Mouse (Mus musculus): ENCODE results near the gene Slc12a5. TPM values are rescaled to one million over a fixed set of nuclear protein-coding genes. Genes with fewer than 3 reads are reported as not detected.

The Slc12a5 gene
- polyA plus RNA-seq, 1 experiment from 2014 or later: 0.62 TPM

DNA sequence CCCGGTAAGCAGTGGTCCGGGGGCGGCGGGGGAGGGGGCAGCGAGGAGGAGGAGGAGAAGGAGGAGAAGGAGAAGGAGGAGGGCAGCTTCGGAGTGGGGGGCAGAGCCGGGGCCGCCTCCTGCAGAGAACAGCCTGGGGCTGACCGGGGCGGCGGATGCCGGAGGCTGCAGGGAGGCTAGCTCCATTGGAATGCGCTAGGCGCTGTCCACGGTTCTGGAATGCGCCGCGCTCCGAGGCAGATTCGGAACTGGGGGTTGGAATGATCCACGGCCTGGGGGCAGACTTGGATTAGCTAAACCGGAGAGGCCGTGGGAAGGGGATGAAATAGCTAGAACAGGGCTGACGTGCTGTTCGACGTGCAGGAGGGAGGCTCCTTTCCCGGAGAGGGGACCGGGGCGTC lies 7.8 kb downstream of the Slc12a5 start:
- Histone ChIP-seq H3K9me3 (ENCODE audit: control insufficient read depth, low read length) (no peaks in the 10 kb centered on the region), H3K36me3 (ENCODE audit: control insufficient read depth, insufficient read depth, low read length) (no peaks in the 10 kb centered on the region), H3K4me3 (ENCODE audit: control insufficient read depth in 1 of 2, insufficient read depth in 1 of 2, low read depth in 1 of 2, low read length in 2 of 2) (peak overlapping the region; percentile 11 to 35; a peak in 3 of 4 replicates), H3K4me2 (ENCODE audit: low read length) (peak overlapping the region; percentile 64), H3K27me3 (ENCODE audit: control insufficient read depth, insufficient read depth, low read length) (peaks cover 82% of the 10 kb centered on the region), H3K4me1 (ENCODE audit: control insufficient read depth in 2 of 2, insufficient read depth in 2 of 2, low read length in 2 of 2) (peaks cover 0 to 8% of the 10 kb centered on the region in 2 experiments; a peak in 1 of 4 replicates), H3K27ac (replicated peaks in 1 of 2; ENCODE audit: control insufficient read depth in 1 of 2, insufficient read depth in 1 of 2, low read depth in 2 of 2, low read length in 2 of 2) (no peak overlapping the region), H3K9ac (ENCODE audit: low read length) (no peak overlapping the region)
- 1% methylated on average over 29 of the region's 29 CpGs for WGBS
- peak; percentile 28; the same call in 1 of the 2 replicates for ATAC-seq (ENCODE audit: insufficient number of reproducible peaks, insufficient read depth, low FRiP score, low read depth)

DNA sequence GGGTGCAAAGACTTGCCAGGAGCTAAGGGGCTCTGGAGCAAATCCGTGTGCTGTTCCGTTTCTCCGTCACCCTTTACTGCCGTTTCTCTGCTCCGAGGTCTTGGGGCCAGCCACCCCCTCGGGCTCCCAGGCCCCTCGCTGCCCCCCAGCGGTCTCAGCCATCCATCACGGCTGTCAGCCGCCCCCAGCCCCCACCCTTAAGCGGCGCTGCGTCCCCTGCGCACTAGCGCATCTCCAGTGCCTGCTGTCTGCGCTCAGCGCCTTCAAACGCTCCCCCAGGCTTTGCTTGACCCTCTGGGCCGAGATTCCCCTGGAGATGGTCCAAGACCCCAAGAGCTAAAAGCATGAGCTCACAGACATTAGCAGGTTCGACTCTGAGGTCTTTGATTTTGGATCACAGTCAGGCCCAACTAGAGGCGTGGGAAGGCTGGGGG lies 8.8 kb downstream of the Slc12a5 start:
- ATAC-seq (ENCODE audit: insufficient number of reproducible peaks, insufficient read depth, low FRiP score, low read depth): no peak
- H3K36me3 ChIP-seq (ENCODE audit: control insufficient read depth, insufficient read depth, low read length): no peaks in the 10 kb centered on the region
- H3K4me1 ChIP-seq (ENCODE audit: control insufficient read depth in 2 of 2, insufficient read depth in 2 of 2, low read length in 2 of 2): peaks cover 0 to 8% of the 10 kb centered on the region in 2 experiments; a peak in 1 of 4 replicates
- no peak overlapping the region for H3K27ac ChIP-seq (replicated peaks in 1 of 2; ENCODE audit: control insufficient read depth in 1 of 2, insufficient read depth in 1 of 2, low read depth in 2 of 2, low read length in 2 of 2)
- peaks cover 84% of the 10 kb centered on the region for H3K27me3 ChIP-seq (ENCODE audit: control insufficient read depth, insufficient read depth, low read length)
- no peaks in the 10 kb centered on the region for H3K9me3 ChIP-seq (ENCODE audit: control insufficient read depth, low read length)
- H3K4me3 ChIP-seq (ENCODE audit: control insufficient read depth in 1 of 2, insufficient read depth in 1 of 2, low read depth in 1 of 2, low read length in 2 of 2): no peak overlapping the region
- no peak overlapping the region for H3K9ac ChIP-seq (ENCODE audit: low read length)
- WGBS: 4% methylated on average over 21 of the region's 21 CpGs
- no peak overlapping the region for H3K4me2 ChIP-seq (ENCODE audit: low read length)

GRCm38 (mm10) chr2:164970631-164971196 lies 10.1 kb downstream of the Slc12a5 start:
- peak overlapping the region in 1 of 2 experiments; percentile 8; a peak in 1 of 4 replicates for H3K4me3 ChIP-seq (ENCODE audit: control insufficient read depth in 1 of 2, insufficient read depth in 1 of 2, low read depth in 1 of 2, low read length in 2 of 2)
- 1% methylated on average over 42 of the region's 42 CpGs for WGBS
- H3K27me3 ChIP-seq (ENCODE audit: control insufficient read depth, insufficient read depth, low read length): peaks cover 78% of the 10 kb centered on the region
- no peaks in the 10 kb centered on the region for H3K36me3 ChIP-seq (ENCODE audit: control insufficient read depth, insufficient read depth, low read length)
- H3K4me1 ChIP-seq (ENCODE audit: control insufficient read depth in 2 of 2, insufficient read depth in 2 of 2, low read length in 2 of 2): peaks cover 0 to 8% of the 10 kb centered on the region in 2 experiments; a peak in 1 of 4 replicates
- no peaks in the 10 kb centered on the region for H3K9me3 ChIP-seq (ENCODE audit: control insufficient read depth, low read length)
- H3K27ac ChIP-seq (replicated peaks in 1 of 2; ENCODE audit: control insufficient read depth in 1 of 2, insufficient read depth in 1 of 2, low read depth in 2 of 2, low read length in 2 of 2): no peak overlapping the region
- ATAC-seq (ENCODE audit: insufficient number of reproducible peaks, insufficient read depth, low FRiP score, low read depth): no peak
- H3K9ac ChIP-seq (ENCODE audit: low read length): no peak overlapping the region
- peak overlapping the region; percentile 25; the same call in 1 of the 2 replicates for H3K4me2 ChIP-seq (ENCODE audit: low read length)

GRCm38 (mm10) chr2:164972646-164973045 lies 12.0 kb downstream of the Slc12a5 start:
- WGBS: 51% methylated on average over 5 of the region's 5 CpGs
- no peak overlapping the region for H3K9ac ChIP-seq (ENCODE audit: low read length)
- no peak overlapping the region for H3K27ac ChIP-seq (replicated peaks in 1 of 2; ENCODE audit: control insufficient read depth in 1 of 2, insufficient read depth in 1 of 2, low read depth in 2 of 2, low read length in 2 of 2)
- ATAC-seq (ENCODE audit: insufficient number of reproducible peaks, insufficient read depth, low FRiP score, low read depth): no peak
- no peaks in the 10 kb centered on the region for H3K9me3 ChIP-seq (ENCODE audit: control insufficient read depth, low read length)
- H3K36me3 ChIP-seq (ENCODE audit: control insufficient read depth, insufficient read depth, low read length): no peaks in the 10 kb centered on the region
- no peak overlapping the region for H3K4me2 ChIP-seq (ENCODE audit: low read length)
- no peak overlapping the region for H3K4me3 ChIP-seq (ENCODE audit: control insufficient read depth in 1 of 2, insufficient read depth in 1 of 2, low read depth in 1 of 2, low read length in 2 of 2)
- peaks cover 0 to 8% of the 10 kb centered on the region in 2 experiments; a peak in 1 of 4 replicates for H3K4me1 ChIP-seq (ENCODE audit: control insufficient read depth in 2 of 2, insufficient read depth in 2 of 2, low read length in 2 of 2)
- H3K27me3 ChIP-seq (ENCODE audit: control insufficient read depth, insufficient read depth, low read length): peaks cover 60% of the 10 kb centered on the region

- no peak overlapping the region for H3K9ac ChIP-seq (ENCODE audit: low read length)
- 73% methylated on average over 6 of the region's 6 CpGs for WGBS
- peaks cover 30% of the 10 kb centered on the region for H3K27me3 ChIP-seq (ENCODE audit: control insufficient read depth, insufficient read depth, low read length)
Observed at GRCm38 (mm10) chr2:164975611-164976010, 15.0 kb downstream of the Slc12a5 start.

DNA sequence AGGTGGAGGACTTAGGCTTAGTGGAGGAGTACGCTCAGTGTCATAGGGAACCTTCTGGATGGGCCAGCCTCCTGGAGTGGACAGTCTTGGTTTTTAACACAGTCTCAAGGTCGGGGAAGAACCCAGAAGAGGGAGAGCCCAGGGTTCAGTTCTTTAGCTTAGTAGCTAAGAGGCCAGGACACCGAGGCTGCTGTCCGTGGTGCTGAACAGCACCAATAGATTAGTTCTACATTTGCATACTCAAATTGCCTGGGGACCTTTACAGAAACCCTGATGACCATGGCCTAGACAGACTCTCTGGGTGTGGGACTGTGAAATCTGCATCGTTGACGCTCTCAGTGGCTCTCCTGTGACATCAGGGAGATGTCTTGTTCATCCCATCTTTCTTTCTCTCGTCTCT lies 19.1 kb downstream of the Slc12a5 start:
- Histone ChIP-seq H3K9ac (ENCODE audit: low read length) (no peak overlapping the region), H3K27me3 (ENCODE audit: control insufficient read depth, insufficient read depth, low read length) (no peaks in the 10 kb centered on the region; the same call in 1 of the 2 replicates), H3K4me1 (ENCODE audit: control insufficient read depth in 2 of 2, insufficient read depth in 2 of 2, low read length in 2 of 2) (no peaks in the 10 kb centered on the region), H3K36me3 (ENCODE audit: control insufficient read depth, insufficient read depth, low read length) (no peaks in the 10 kb centered on the region), H3K4me2 (ENCODE audit: low read length) (no peak overlapping the region), H3K9me3 (ENCODE audit: control insufficient read depth, low read length) (no peaks in the 10 kb centered on the region), H3K27ac (replicated peaks in 1 of 2; ENCODE audit: control insufficient read depth in 1 of 2, insufficient read depth in 1 of 2, low read depth in 2 of 2, low read length in 2 of 2) (no peak overlapping the region), H3K4me3 (ENCODE audit: control insufficient read depth in 1 of 2, insufficient read depth in 1 of 2, low read depth in 1 of 2, low read length in 2 of 2) (no peak overlapping the region)
- ATAC-seq (ENCODE audit: insufficient number of reproducible peaks, insufficient read depth, low FRiP score, low read depth): no peak
- 15% methylated on average over 7 of the region's 7 CpGs for WGBS

More at GRCm38 (mm10) chr2:164975611-164976010, 15.0 kb downstream of the Slc12a5 start:
- no peaks in the 10 kb centered on the region for H3K9me3 ChIP-seq (ENCODE audit: control insufficient read depth, low read length)
- H3K4me3 ChIP-seq (ENCODE audit: control insufficient read depth in 1 of 2, insufficient read depth in 1 of 2, low read depth in 1 of 2, low read length in 2 of 2): no peak overlapping the region
- ATAC-seq (ENCODE audit: insufficient number of reproducible peaks, insufficient read depth, low FRiP score, low read depth): no peak
- H3K4me2 ChIP-seq (ENCODE audit: low read length): no peak overlapping the region
- H3K36me3 ChIP-seq (ENCODE audit: control insufficient read depth, insufficient read depth, low read length): no peaks in the 10 kb centered on the region
- H3K27ac ChIP-seq (replicated peaks in 1 of 2; ENCODE audit: control insufficient read depth in 1 of 2, insufficient read depth in 1 of 2, low read depth in 2 of 2, low read length in 2 of 2): no peak overlapping the region
- H3K4me1 ChIP-seq (ENCODE audit: control insufficient read depth in 2 of 2, insufficient read depth in 2 of 2, low read length in 2 of 2): no peaks in the 10 kb centered on the region; a peak in 1 of 4 replicates

GRCm38 (mm10) chr2:164985962-164986361 lies 25.4 kb downstream of the Slc12a5 start:
- no peaks in the 10 kb centered on the region for H3K36me3 ChIP-seq (ENCODE audit: control insufficient read depth, insufficient read depth, low read length)
- no peak overlapping the region for H3K4me3 ChIP-seq (ENCODE audit: control insufficient read depth in 1 of 2, insufficient read depth in 1 of 2, low read depth in 1 of 2, low read length in 2 of 2)
- no peak overlapping the region for H3K9ac ChIP-seq (ENCODE audit: low read length)
- H3K4me2 ChIP-seq (ENCODE audit: low read length): no peak overlapping the region
- WGBS: 71% methylated on average over 6 of the region's 6 CpGs
- H3K27ac ChIP-seq (replicated peaks in 1 of 2; ENCODE audit: control insufficient read depth in 1 of 2, insufficient read depth in 1 of 2, low read depth in 2 of 2, low read length in 2 of 2): no peak overlapping the region
- H3K4me1 ChIP-seq (ENCODE audit: control insufficient read depth in 2 of 2, insufficient read depth in 2 of 2, low read length in 2 of 2): no peaks in the 10 kb centered on the region
- no peaks in the 10 kb centered on the region for H3K9me3 ChIP-seq (ENCODE audit: control insufficient read depth, low read length)
- no peak for ATAC-seq (ENCODE audit: insufficient number of reproducible peaks, insufficient read depth, low FRiP score, low read depth)
- H3K27me3 ChIP-seq (ENCODE audit: control insufficient read depth, insufficient read depth, low read length): no peaks in the 10 kb centered on the region
